Mouse (Mus musculus) neural tube, embryonic 14.5 days (tissue): ENCODE measurements around the gene Snd1. TPM values are rescaled to one million over a fixed set of nuclear protein-coding genes. Genes with fewer than 3 reads are reported as not detected.

Experiments
- ATAC-seq: fragments of 200-750 bp; cut with Nextera tagmentation; 2 replicates; pipeline ENCODE4 v1.8.0; 2017; ENCODE audit warnings: low read depth, mild to moderate bottlenecking, moderate TSS enrichment, moderate library complexity
- H3K27ac ChIP-seq: fragments of 300-500 bp; sonication (generic); 2 replicates; pipeline ENCODE4 v1.5.1; 2014; ENCODE audit warnings: low read depth, mild to moderate bottlenecking, control low read depth, low read length, moderate library complexity, mixed read lengths
- H3K27me3 ChIP-seq: fragments of 300-500 bp; sonication (generic); 2 replicates; pipeline ENCODE4 v1.6.1; 2014; ENCODE audit warnings: low read length; ENCODE audit not compliant: control insufficient read depth, insufficient read depth
- H3K36me3 ChIP-seq: fragments of 300-500 bp; sonication (generic); 2 replicates; pipeline ENCODE4 v1.6.1; 2014; ENCODE audit warnings: low read length, mixed read lengths; ENCODE audit not compliant: control insufficient read depth, insufficient read depth
- H3K4me1 ChIP-seq: fragments of 300-500 bp; sonication (generic); 2 replicates; pipeline ENCODE4 v1.6.1; 2014; ENCODE audit warnings: low read length; ENCODE audit not compliant: control insufficient read depth, insufficient read depth
- H3K4me2 ChIP-seq: fragments of 300-500 bp; sonication (generic); 2 replicates; pipeline ENCODE4 v1.6.1; 2014; ENCODE audit warnings: mild to moderate bottlenecking, low read depth, low read length, control low read depth
- H3K4me3 ChIP-seq: fragments of 300-500 bp; sonication (generic); 2 replicates; pipeline ENCODE4 v1.5.1; 2014; ENCODE audit warnings: low read depth, low read length, control low read depth, mixed read lengths
- H3K9ac ChIP-seq: fragments of 300-500 bp; sonication (generic); replicated peaks from 2 replicates; pipeline ENCODE4 v1.6.1; 2014; ENCODE audit warnings: low read depth, mild to moderate bottlenecking, control low read depth, low read length, mixed read lengths
- H3K9me3 ChIP-seq: fragments of 300-500 bp; sonication (generic); 2 replicates; pipeline ENCODE4 v1.6.1; 2016; ENCODE audit warnings: low read length; ENCODE audit not compliant: control insufficient read depth
- WGBS: fragments of 180-500 bp; shearing (Covaris S2); extraction: QIAGEN DNeasy Blood & Tissue Kit; methylation state at CpG from one replicate; pipeline ENCODE4 v1.1.7; 2014; 5-methylcytosine and 5-hydroxymethylcytosine counted together
- polyA plus RNA-seq: library from polyadenylated mRNA; unstranded; fragments of >200 nt; fragmentation: Nextera tagmentation; extraction: Ambion mirVana; gene quantifications from 2 replicates; pipeline ENCODE4 v1.2.1, GENCODE M21; 2014

Snd1 gene
- polyA plus RNA-seq, 1 experiment from 2014 or later = 73.8 TPM

- Histone ChIP-seq H3K4me3 (no peak overlapping the region), H3K4me2 (no peak overlapping the region), H3K9ac (no peak overlapping the region), H3K9me3 (no peaks in the 10 kb centered on the region), H3K27ac (no peak overlapping the region), H3K4me1 (no peaks in the 10 kb centered on the region; the same call in 1 of the 2 replicates), H3K27me3 (no peaks in the 10 kb centered on the region), H3K36me3 (no peaks in the 10 kb centered on the region)
- 43% methylated on average over 3 of the region's 3 CpGs for WGBS
- ATAC-seq = no peak
Measured at GRCm38 (mm10) chr6:28603823-28604222, 128.9 kb downstream of the Snd1 start.

DNA sequence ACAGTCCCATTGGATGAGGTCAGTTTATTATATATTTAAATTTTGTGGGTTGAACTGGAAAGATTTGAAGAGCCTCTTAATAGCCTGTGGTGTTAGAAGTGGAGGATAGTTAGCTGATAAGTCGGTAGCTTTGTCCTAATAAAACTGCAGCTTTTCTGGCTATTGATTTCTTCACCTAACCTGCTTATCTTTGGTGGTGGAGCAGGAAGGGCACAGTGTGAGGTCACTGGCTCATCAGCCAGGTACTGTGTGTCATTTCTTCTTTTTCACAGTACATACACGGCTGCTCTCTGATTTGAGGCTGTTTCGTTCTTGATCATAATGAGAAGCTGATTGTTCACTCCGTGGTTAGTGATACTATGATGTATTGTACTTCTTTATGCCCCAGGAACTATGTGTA is 134.4 kb downstream of the Snd1 start:
- Histone ChIP-seq H3K27ac (no peak overlapping the region), H3K4me2 (no peak overlapping the region), H3K27me3 (no peaks in the 10 kb centered on the region), H3K4me3 (no peak overlapping the region), H3K36me3 (no peaks in the 10 kb centered on the region), H3K9me3 (no peaks in the 10 kb centered on the region), H3K9ac (no peak overlapping the region), H3K4me1 (no peaks in the 10 kb centered on the region)
- 80% methylated on average over 4 of the region's 4 CpGs for WGBS
- no peak for ATAC-seq

DNA sequence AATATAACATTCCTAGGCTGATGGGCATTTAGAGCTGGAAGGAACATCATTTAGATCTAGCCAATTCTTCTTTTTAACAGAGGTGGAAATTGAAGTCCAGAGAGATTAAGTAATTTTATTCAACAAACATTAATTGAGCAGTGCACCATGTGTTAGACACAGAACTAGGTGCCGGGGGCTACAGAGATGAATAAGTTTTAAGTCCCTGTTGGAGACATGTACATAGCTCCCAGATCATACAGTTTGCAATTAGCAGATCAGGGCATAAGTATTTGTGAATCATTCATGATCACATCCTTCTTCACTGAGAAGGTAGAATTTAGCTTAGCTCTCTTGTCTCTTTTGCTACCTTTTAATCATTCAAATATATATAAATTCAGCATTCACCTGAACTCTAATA is 135.2 kb downstream of the Snd1 start:
- no peak overlapping the region for H3K4me2 ChIP-seq
- H3K36me3 ChIP-seq = no peaks in the 10 kb centered on the region
- 75% methylated on average over 1 of the region's 1 CpGs for WGBS
- H3K4me3 ChIP-seq = no peak overlapping the region
- H3K27me3 ChIP-seq = no peaks in the 10 kb centered on the region
- ATAC-seq = no peak
- H3K27ac ChIP-seq = no peak overlapping the region
- no peaks in the 10 kb centered on the region for H3K9me3 ChIP-seq
- H3K9ac ChIP-seq = no peak overlapping the region
- H3K4me1 ChIP-seq = no peaks in the 10 kb centered on the region

GRCm38 (mm10) chr6:28613441-28613840 is 138.5 kb downstream of the Snd1 start:
- Histone ChIP-seq H3K4me1 (peaks cover 3% of the 10 kb centered on the region), H3K4me3 (no peak overlapping the region), H3K36me3 (no peaks in the 10 kb centered on the region), H3K27me3 (no peaks in the 10 kb centered on the region), H3K4me2 (no peak overlapping the region), H3K9ac (no peak overlapping the region), H3K9me3 (no peaks in the 10 kb centered on the region), H3K27ac (no peak overlapping the region)
- no peak for ATAC-seq
- 68% methylated on average over 4 of the region's 4 CpGs for WGBS

GRCm38 (mm10) chr6:28614856-28615255 is 139.9 kb downstream of the Snd1 start:
- WGBS = 80% methylated on average over 4 of the region's 4 CpGs
- H3K27me3 ChIP-seq = no peaks in the 10 kb centered on the region
- H3K9me3 ChIP-seq = no peaks in the 10 kb centered on the region
- no peak for ATAC-seq
- peaks cover 11% of the 10 kb centered on the region for H3K4me1 ChIP-seq
- H3K4me3 ChIP-seq = no peak overlapping the region
- no peaks in the 10 kb centered on the region for H3K36me3 ChIP-seq
- H3K9ac ChIP-seq = no peak overlapping the region
- no peak overlapping the region for H3K27ac ChIP-seq
- H3K4me2 ChIP-seq = no peak overlapping the region

- H3K36me3 ChIP-seq = no peaks in the 10 kb centered on the region
- H3K27me3 ChIP-seq = no peaks in the 10 kb centered on the region
- no peak for ATAC-seq
- H3K27ac ChIP-seq = no peak overlapping the region
- H3K9ac ChIP-seq = no peak overlapping the region
- 87% methylated on average over 3 of the region's 3 CpGs for WGBS
- H3K4me2 ChIP-seq = no peak overlapping the region
- no peak overlapping the region for H3K4me3 ChIP-seq
- no peaks in the 10 kb centered on the region for H3K9me3 ChIP-seq
- H3K4me1 ChIP-seq = peaks cover 11% of the 10 kb centered on the region
Measured at GRCm38 (mm10) chr6:28615408-28615807, 140.5 kb downstream of the Snd1 start.

GRCm38 (mm10) chr6:28615966-28616365 is 141.0 kb downstream of the Snd1 start:
- no peaks in the 10 kb centered on the region for H3K36me3 ChIP-seq
- no peak for ATAC-seq
- no peaks in the 10 kb centered on the region for H3K9me3 ChIP-seq
- peaks cover 11% of the 10 kb centered on the region for H3K4me1 ChIP-seq
- WGBS = 25% methylated on average over 3 of the region's 3 CpGs
- no peak overlapping the region for H3K27ac ChIP-seq
- H3K27me3 ChIP-seq = no peaks in the 10 kb centered on the region
- no peak overlapping the region for H3K9ac ChIP-seq
- H3K4me2 ChIP-seq = no peak overlapping the region
- H3K4me3 ChIP-seq = no peak overlapping the region

DNA sequence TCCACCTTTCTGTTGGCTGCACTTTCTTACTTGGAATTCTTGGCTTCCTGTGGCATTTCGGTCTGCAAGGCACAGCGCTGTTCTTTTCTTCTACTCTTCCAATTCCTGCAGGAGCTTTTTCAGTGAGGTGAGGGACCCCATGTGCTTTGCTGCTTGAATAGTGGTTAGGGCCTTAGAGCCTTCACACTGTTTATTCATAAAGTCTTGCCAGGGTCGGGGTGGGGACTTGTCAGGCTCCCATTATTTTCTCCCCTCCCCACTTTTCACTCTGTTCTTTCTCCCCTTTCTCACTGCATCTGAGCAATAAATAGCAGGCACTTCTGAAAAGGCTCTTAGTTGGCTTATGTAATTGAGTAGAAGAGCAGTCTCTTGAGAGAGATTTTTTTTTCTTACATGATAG is 143.4 kb downstream of the Snd1 start:
- WGBS = 43% methylated on average over 3 of the region's 3 CpGs
- no peak overlapping the region for H3K4me2 ChIP-seq
- H3K9me3 ChIP-seq = no peaks in the 10 kb centered on the region
- no peaks in the 10 kb centered on the region for H3K36me3 ChIP-seq
- no peak for ATAC-seq
- H3K9ac ChIP-seq = no peak overlapping the region
- no peaks in the 10 kb centered on the region for H3K27me3 ChIP-seq
- peaks cover 20% of the 10 kb centered on the region for H3K4me1 ChIP-seq
- H3K27ac ChIP-seq = no peak overlapping the region
- H3K4me3 ChIP-seq = no peak overlapping the region

GRCm38 (mm10) chr6:28618751-28619153 is 143.8 kb downstream of the Snd1 start:
- peaks cover 20% of the 10 kb centered on the region for H3K4me1 ChIP-seq
- H3K4me2 ChIP-seq = no peak overlapping the region
- H3K27ac ChIP-seq = no peak overlapping the region
- H3K36me3 ChIP-seq = no peaks in the 10 kb centered on the region
- no peak overlapping the region for H3K9ac ChIP-seq
- no peaks in the 10 kb centered on the region for H3K27me3 ChIP-seq
- no peaks in the 10 kb centered on the region for H3K9me3 ChIP-seq
- H3K4me3 ChIP-seq = no peak overlapping the region
- peak; percentile 42 for ATAC-seq
- 24% methylated on average over 7 of the region's 7 CpGs for WGBS

DNA sequence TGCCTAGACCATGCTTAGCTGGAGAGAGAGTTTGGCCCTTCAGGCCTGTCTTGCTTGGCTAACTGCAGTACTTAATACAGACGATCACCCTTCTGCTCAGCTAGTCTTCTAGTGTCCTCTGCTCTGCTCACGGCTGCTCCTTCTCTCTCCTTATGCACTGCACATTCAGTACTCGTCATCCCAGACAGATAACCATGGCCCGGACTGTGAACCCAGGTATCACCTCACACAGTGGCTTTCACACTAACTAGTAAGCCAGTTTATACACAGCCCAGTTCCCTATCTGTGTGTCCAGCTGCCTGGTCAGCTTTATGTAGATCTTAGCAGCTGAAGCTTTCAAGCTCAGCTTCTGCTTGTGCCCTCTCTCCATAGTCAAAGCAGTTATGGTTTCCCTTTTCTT is 146.5 kb downstream of the Snd1 start:
- H3K4me3 ChIP-seq = no peak overlapping the region
- WGBS = 82% methylated on average over 4 of the region's 4 CpGs
- H3K4me1 ChIP-seq = peaks cover 20% of the 10 kb centered on the region
- no peaks in the 10 kb centered on the region for H3K27me3 ChIP-seq
- H3K9ac ChIP-seq = no peak overlapping the region
- no peak overlapping the region for H3K27ac ChIP-seq
- H3K36me3 ChIP-seq = no peaks in the 10 kb centered on the region
- H3K9me3 ChIP-seq = no peaks in the 10 kb centered on the region
- H3K4me2 ChIP-seq = no peak overlapping the region
- no peak for ATAC-seq
